Mouse (Mus musculus): ENCODE measurements around the gene Fam228a.
A peak's percentile ranks its signal among the peaks of the same experiment; 100 is the strongest.
"Not testable (repeated sequence)": the region's sequence is repeated elsewhere in the genome, so short reads cannot be mapped to it uniquely, and the experiment has no call there.

The Fam228a gene

DNA sequence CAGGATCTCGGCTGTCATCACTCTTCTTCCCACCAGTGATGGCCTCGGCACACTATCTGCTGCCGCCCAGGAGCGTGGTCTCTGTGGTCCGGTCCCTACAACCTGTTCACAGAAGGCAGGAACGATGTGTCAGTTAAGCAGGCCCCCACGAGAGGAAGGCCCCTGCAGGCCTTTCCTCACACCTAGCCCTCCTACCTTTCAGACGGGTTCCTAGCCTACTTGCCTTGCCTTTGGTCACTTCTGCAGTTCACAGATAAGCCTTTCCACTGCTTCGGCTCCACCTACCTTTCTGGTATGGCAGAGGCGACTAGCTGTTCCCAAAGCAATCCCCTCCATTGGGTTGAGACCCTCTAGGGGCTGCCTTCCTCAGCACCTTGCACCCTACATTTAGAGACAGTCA, 22.6 kb downstream of the Fam228a start:
- DNase-seq: no peak

DNA sequence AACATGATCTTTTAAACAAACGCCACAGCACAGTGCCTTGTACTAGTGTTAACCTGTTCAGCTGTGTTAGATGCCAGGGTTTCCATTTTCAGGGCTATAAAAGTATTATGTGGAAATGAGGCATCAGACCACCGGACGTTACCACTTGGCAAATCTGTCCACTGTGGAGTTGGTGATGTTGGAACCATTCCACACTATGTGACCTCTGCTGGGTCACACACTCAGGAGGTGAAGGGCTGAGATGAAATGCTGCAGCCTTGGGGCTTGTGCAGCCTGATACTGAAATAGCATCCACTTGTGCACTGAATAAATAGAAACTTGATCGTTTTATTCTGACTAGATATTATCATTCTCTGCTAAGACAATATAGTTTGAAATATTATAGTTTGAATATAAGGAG, 24.9 kb downstream of the Fam228a start:
- no peak for DNase-seq

DNA sequence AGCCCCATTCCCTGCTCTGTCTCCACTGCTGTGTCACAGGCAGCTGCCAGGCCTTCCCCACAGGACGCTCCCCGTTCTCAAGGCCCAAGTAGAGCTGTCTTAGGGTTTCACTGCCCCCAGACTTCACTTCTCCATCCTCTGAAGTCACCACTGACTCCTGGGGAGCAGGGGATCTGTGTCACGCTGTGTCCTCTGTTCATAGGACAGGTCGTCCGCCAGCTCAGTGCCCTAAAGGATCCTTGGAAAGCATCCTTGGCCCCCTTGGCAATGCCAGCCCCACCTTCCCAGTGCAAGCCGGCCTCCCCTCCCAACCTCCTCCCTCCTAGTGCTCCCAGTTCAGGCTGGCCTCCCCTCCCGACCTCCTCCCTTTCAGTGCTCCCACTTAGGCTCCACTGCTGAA, 28.3 kb downstream of the Fam228a start:
- DNase-seq: no peak

DNA sequence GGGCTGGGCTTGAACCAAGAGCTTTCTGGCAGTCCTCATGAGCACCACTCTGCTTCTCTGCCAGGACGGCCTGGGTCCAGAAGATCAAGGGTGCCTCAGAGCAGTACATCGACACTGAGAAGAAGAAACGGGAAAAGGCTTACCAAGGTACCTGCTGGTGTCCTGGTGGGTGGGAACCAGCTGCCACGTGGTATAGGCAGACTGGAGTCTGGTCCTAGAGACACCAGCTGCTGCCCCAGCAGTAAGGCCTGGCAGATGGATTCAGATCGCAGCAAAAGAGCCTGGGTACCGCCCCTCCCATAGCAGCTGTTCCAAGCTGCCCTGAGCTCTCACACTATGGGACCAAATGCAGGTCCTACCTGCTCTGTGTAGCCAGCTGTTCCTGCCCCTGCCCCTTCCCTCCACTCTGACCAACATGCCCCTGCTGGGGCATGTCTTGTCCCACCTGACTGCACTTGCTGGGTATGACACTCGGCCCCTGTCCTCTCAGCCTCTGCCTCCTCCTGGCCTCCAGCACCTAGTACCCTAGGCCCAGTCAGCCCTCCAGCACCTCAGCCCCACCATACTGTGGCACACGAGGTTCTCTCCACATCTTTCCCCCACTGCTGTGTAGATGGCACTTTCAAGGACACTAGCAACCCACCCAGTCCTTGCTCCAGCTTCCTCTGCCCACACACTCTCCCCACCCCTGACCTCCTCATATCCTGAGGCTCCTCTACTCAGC, 29.2 kb downstream of the Fam228a start:
- no peak for DNase-seq

DNA sequence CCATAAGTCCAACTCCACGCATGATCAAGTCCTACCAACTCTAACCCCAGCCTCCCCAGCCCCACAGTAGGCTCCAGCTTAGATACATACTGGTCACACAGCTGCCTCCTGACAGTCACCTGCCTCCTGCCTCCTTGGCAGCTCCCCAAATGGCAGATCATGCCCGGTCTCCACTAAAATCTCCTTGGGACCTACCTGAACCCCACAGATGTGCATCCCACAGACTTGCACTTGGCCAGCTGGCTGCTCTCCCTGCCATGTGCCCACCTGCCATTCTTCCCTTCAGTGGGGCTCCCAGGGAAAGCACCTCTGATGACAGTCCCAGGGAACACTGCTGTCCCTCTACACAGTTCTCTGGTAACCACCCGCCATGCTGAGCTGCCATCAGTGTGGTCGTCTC, 29.9 kb downstream of the Fam228a start:
- no peak for DNase-seq

DNA sequence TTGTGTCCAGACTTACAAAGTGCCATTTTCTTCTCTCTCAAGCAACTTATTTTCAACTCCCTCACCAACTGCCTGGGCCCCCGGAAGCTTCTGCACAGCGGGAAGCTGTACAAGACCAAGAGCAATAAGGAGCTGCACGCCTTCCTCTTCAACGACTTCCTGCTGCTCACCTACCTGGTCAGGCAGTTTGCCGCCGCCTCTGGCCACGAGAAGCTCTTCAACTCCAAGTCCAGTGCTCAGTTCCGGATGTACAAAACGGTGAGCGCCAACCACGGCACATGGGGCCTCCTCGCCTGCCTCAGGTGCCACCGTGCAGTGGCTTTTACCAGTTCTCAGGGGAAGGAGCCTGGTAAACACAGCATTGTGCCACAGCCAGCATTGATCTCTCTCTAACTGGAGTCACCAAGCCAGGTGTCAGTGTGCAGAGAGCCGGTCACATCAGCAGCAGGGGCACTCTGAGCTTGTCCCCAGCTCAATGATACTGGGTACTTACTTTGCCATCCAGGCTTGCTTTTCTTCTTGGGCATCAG, 30.7 kb downstream of the Fam228a start:
- peak; percentile 29 for DNase-seq

DNA sequence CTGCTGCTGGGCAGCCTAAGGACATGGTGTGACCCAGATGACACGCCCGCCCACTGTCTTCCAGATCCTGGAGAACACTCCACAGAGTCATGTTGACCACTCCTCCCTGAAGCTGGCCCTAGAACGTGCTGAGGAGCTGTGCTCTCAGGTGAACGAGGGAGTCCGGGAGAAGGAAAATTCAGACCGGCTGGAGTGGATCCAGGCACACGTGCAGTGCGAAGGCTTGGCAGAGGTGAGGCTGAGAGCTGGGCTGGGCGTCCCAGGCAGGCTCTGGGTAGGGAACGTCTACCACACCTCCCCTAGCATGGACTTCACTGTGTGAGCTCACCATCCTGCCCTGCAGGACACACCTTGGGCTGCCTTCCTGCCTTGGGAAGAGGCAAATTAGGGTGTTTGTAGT, 31.3 kb downstream of the Fam228a start:
- DNase-seq: peak; percentile 41

DNA sequence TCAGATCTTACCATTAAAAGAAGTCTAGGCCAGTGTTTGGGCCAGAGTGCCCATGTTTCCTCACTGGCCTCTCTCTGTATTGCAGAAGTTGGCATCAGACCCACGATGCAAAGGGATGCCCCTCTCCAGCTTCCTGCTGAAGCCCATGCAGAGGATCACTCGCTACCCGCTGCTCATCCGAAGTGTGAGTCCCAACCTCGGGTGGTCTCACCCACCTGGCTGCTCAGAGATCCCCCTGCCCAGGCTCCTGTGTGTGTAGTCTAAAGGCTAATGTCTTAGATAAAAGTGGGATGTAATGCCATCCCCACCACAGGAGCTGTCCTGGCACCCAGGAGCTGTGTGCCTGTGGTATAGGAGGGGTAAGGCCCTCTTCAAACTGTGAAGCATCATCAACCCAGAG, 32.1 kb downstream of the Fam228a start:
- no peak for DNase-seq

DNA sequence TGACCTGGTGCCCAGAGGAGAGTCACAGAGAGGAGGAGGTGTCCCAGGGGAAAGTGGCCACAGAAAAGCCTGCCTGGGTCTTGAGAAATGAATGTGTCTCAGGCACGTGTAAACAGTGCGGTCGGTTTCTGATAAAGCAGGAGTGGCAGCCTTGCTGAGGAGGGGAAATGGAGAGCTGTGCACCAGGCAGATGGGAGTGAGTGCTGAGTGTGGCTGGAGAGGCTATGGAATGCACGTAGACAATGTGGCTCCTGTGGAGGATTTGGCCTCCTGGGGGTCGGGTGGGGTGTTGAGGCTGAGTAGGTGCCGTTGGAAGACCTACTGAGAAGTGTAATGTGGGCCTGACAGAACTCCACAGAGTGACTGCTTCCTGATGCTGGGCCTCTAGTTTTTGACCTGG, 32.6 kb downstream of the Fam228a start:
- not testable (repeated sequence) for DNase-seq

DNA sequence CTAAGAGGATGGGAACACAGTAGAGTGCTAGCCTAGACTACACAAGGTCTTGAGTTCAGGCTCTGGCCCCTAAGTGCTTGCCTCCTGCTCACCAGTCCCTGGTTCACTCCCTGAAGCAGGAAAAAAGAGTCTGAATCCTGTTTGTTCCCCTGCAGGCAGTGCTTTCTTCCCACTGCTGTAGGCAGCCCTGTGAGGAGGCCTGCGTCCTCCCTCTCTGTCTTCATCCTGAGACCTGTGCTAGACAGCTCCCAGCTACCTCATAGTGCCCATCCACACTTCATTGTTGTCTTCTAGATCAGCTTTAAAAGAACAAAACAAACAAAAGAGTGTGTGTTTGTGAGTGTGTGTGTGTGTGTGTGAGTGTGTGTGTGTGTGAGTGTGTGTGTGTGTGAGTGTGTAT, 43.7 kb downstream of the Fam228a start:
- DNase-seq: no peak

DNA sequence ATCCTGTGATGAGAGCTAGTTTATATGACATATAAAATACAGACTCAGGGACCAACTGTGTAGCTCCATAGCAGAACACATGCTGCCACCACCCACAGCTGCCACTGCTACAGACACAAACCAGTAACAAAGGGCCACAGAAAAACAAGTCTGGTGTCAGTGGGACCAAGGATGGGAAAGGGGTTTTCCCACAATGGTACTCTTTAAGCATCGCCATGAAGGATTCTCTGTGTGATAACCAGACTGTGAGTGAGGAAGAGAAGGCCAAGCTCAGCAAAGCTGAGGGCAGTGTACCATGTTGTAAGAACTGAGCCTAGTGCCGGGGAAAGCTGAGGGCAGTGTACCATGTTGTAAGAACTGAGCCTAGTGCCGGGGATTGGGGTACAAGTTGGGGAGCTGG, 47.0 kb downstream of the Fam228a start:
- no peak for DNase-seq

DNA sequence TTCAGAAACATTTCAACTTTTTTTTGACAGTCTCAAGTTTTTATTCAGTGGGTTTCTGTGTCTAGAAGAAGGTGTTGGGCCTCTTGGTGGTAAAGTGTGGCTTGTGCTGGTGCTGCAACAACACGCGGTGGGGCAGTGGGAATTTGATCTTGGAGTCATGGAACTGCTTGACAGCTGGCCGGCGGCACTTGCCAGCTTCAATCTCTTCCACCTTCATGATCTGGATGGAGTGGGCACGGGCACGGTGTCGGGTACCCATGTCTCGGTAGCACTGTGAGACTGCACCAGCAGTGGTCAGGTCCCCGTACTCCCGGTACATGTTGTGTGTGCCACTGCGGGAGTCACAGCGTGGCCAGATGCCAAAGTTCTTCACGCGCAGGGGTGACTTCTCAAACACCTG, 48.9 kb downstream of the Fam228a start:
- DNase-seq: no peak

DNA sequence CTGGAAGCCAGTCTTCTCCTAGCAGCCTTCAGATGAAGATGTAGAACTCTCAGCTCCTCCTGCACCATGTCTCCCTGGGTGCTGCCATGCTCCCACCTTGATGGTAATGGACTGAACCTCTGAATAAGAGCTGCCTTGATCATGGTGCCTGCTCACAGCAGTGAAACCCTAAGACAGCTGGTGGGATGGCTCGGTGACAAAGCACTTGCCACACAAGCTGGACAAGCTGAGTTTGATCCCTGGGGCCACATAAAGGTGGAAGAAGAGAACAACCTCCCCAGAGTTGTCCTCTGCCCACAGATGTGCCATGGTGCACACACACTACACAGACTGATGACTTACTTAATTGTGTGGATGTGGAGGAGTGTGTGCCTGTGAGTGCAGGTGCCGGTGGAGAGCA, 49.8 kb downstream of the Fam228a start:
- no peak for DNase-seq

DNA sequence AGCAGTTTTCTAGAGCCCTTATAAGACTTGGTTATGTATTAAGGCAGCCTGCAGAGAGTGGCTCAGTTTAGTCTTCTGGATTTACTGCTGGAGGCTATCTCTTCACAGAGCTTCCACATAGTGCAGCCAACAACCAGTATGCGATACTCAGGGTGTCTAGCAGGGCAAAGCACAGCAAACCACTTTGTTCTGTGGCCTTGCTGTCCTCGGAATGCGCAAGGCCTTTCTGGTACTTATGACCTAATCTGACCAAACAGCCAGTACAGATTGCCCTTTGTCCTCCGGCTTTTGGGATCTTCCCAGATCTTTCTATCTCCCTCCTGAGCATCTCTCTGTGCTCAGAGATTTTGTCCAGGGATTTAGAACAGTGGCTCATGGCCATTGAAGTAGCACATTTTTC, 52.8 kb downstream of the Fam228a start:
- DNase-seq: no peak

DNA sequence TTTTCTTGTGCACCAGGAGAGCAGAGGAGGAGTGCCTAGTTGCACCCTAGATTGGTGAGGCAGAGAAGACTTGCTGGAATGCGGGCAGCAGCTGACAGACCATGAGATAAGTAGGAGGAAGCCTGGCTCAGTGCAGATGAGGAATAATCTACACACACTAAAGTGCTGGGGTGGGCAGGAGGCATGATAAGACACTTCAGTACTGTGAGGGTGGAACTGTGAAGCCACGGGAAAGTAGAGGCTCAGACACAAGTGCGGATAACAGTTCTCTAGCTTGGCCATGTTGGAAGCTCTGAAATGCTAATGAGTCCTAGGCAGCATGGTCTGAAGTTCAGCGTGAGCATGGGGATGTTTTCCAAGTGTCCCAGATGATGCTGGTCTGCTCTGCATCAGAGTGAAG, 58.3 kb downstream of the Fam228a start:
- no peak for DNase-seq

DNA sequence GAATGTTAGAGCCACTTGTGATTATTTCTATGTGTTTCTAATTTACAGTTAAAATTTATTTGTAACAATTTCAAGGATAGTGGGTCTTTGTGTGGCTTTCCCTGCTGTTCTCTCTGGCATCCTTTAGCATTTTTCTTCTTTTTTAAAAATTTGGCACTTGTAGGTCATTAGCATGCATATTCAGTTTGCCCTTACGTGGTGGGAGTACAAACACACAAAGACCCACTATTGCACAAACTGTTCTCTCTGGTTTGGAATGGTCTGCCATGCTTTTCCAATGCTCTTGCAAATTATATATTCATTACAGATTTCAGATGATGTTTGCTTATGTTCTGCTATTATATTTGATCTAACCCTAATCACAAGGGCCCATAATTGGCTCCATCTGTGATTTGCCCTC, 61.9 kb downstream of the Fam228a start:
- DNase-seq: no peak

DNA sequence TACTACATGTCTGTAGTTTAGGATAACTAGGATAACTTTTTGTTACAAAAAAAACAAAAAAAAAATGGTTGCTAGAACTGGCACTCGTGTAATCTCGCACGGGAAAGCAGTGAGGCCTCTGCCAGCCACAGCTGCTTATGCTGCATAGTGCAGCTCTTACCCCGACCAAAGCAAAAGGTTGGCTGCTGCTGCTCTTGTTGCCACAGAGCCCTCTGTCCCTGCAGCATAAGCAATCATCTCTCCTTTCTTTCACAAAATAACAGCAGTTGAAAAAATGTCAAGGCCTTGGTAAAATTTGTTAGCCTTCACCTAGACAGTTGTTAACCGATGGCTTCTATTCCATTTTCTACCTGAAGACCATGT, 72.6 kb downstream of the Fam228a start:
- no peak for DNase-seq

DNA sequence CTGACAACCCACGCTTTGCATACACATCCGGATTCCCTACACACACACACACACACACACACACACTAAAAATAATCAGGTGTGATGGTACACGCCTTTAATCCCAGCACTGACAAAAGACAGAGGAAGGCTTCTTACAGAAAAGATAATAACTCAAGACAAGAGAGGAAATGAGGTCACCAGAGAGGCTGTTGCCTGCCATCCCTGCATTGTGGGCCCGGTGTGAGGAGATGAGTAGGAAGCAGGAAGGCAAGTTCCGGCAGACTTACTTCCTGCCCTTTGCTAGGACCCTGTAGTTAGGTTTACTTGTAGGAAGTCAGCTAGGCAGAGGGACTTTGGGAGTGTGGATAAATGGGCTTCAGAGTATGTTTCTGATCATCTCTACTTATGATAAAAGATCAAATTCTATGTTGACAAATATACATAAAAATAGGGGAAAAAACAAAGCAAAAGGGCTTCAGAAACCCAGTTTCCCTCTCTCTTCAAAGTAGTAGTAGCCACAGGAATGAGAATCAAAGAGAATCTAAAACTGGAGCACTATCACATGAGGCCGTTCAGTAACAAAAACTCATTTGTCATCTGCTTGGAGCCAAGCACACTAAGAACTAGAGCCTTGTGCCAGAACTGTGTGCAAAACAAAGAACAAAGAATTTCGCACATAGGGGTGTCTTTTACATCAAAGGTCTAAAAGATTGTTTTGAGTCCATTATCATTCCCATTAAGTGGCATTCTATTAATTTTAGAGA, 73.1 kb downstream of the Fam228a start:
- no peak for DNase-seq

Data from lung, postnatal 36 days (tissue).